Mouse (Mus musculus): ENCODE measurements around the gene Rapgef4.

The Rapgef4 gene

DNA sequence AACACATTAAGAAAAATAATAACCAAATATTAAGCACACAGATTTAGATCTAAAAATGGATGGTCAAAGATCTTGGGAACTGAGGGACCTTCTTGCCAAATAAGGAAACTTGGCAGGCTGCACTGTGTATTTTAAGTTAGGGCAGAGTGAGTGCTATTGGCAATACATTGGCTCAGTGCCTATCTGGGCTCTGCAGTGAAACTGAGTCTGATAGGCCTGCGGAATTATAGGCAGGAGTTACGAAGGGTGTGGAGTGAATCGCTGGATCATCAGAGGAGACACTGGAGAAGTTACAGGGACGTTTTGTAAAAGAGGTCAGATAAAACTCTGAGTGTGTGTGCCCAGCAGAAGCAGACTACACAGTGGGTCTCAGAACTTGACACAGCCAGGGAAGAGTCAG lies 306.1 kb downstream of the Rapgef4 start:
- peak; percentile 17 for DNase-seq

DNA sequence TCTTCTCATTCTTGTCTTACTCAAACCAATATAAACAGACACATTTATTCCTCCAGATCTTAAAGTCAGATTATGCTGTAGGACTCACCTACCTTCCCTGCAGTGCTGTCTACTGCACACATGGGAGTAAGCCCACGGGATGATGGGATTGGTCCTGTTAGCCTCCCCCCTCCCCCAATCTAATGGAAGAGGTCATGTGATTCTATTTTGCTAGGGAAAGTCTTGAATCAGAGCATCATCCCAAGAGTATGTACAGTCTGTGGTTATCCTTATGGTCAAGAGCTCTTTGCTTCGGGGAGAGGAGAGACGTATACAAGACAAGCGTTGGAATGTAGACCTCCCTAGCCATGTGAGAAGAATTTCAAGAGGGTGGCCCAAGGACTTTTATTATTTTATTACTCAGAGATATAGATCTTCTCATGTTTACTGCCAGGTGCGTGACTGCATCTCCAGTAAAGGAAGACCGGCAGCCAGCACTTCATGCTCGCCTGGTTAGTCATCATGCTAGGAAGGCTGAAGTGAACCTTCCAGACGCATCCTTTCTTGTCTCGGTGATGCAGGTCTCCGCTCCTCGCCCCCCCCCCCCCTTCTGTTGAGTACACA lies 308.0 kb downstream of the Rapgef4 start:
- no peak for DNase-seq

DNA sequence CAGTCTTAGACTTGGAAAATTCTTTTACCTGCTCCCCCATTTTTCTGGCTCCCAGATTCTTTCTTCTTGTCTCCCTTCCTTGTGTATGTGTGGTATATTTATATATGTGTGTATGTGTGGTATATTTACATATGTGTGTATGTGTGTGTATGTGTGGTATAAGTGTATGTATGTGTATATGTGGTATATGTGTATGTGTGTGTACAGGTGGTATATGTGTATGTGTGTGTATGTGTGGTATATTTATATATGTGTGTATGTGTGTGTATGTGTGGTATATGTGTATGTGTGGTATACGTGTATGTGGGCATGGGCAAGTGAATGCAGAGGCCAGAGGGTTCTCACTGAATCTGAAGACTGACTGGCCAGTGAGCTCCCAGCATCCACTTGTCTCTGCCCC lies 310.1 kb downstream of the Rapgef4 start:
- DNase-seq: no peak

DNA sequence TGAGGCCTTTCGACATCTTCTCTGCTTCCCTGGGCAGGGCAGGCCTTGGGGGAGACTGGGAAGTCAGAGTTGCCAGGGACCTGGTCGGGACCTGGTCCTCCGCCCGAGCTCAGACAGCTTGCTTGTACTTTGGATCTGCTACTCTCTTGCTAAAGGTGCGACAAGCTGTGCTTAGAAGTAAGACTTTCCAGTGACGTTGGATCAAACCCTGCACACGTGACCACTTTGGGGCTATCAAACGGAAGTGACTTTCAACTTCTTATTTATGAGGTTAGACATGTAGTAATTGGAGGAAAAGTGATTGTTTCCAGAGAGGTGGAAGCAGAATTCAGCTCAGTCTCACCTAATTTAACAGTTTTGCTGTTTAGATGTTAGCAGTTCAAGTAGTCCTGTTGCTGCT lies 311.5 kb downstream of the Rapgef4 start:
- no peak for DNase-seq

DNA sequence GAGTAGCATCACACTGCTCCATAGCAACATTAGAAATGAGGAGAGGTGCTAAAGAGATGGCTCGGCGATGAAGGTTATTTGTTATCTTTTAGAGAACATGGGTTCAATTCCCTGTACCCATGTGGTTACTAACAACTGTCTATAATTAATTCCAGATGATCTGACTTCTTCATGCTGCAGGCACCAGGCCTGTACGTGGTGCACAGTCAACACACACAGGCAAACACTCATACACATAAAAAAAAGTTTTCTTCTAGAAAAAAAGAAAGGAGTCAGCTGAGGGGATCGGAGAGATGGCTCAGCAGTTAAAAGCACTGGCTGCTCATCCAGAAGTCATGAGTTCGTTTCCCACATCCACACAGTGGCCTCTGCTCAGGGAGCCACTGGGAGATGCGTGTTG lies 314.0 kb downstream of the Rapgef4 start:
- no peak for DNase-seq

DNA sequence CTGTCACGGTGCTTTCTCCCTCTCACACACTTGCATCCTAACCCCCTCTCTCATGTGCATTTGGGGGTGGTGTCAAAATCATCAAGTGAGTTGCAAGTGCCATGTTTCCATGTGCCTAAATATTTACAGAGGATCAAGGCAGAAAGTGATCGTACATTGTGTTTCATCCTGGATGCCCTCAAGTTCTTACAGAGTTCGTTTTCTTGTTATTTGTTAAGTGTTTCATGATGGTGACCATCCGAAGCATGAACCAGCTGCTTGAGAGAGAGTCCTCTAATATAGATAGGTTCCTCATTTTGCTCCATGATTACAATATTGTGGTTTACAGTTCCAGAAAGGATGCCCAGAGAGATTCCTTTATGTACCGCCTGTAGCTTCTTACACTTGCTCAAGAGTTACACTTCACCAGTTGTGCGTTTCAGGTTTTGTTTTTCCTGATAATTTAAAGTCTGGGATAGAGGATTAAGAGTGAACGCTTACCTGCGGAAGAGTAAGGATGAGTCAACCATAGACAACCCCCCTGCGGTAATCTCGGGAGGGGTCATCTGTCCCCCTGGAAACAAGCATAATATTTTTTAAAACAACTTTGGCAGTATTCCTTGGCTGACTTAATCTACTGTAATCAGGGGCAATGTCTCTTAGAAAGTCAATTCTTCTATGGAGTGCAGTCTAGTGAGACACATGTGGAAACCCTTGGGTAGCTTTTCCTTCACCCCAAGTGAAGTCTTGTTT lies 316.1 kb downstream of the Rapgef4 start:
- DNase-seq: no peak

DNA sequence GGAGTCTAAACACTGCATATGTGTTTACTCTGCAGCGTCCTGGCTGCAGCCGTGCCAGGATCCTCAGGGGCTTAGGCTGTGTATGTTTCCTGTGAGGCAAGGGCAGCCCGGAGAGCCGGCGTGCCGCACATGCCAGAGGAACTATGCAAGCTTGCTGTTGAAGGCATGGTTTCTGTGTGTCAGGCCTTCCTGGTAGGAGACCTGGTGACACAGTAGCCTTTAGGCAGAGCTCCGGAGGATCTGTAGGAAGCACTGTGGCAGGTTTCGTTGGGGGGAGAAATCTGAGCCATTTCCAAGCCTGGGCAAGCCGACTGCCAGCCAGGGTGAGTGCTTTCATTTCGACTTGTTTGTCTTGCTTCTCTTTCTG lies 316.7 kb downstream of the Rapgef4 start:
- DNase-seq: peak; percentile 37

DNA sequence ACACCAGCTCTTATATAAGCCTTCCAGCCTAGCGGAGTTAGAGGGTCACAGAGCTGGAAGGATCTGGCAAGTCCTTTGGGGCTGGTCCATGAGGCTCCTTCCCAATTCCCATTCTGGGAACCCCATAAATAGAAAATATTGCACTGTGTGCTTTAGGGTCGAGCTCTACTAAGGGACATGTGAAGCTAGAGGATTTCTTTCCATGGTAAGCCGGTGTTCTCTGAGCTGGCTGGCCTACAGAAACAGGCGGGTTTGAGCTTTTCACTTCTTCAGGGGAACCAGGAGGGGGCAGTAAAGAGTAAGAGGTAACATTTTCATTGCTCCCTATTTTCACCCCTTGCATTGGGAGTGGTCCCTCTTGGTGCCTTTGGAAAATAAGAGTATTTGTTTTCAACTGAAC lies 317.4 kb downstream of the Rapgef4 start:
- DNase-seq: peak; percentile 46

DNA sequence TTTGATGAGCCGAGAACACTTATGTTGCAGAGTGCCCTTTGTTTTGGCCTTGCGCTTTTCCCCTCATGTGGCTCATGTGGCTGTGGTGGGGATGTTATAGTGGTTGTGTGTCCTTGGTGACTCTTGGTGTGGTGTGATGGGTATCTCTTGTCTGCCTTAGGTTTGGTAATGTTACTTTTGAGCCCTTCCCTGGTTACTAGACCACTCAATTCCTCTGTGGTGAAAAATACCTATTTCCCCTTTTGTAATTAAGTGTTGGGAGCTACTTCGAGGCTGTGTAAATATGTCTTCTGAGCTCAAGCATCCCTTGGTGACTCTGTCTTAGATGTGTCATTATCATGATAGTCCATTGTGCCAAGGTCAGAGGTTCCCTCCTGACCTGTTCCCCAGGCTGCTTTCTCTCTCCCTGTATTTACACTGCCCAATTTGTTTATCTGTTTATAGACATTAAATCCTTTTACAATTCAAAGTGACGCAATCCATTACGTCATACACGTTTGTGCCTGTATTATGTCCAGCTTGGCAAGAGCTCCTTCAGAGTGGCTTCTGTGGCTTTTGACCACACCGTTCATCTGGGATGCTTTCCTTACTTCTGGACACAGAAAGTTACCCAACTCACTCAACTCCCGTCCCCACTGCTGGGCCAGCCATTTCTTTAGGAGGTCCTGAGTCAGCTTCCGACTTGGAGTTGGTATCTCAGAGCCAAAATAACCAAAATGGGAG lies 320.3 kb downstream of the Rapgef4 start:
- no peak for DNase-seq

DNA sequence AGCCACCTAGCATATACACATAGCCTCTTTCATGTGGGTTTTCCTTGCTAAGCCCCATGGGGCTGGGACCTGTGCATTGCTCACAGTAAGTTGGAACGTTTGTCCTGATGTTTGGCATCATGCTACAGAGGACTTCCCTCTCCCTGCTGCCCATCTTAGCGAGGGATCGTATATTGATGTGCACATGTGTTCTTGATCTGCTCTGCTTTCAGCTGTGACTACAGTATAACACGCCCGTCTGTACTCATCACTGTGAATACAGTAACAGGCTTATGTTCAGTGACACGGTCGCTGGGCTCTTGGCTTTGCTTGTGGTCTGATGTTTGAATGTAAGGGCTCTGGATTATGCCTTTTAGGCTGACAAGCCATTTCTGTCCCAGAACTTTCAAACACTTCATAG lies 324.7 kb downstream of the Rapgef4 start:
- no peak for DNase-seq

All from kidney, adult 9 months (tissue).